Mouse (Mus musculus): ENCODE data around the gene Gucy1b2.

The Gucy1b2 gene

DNA sequence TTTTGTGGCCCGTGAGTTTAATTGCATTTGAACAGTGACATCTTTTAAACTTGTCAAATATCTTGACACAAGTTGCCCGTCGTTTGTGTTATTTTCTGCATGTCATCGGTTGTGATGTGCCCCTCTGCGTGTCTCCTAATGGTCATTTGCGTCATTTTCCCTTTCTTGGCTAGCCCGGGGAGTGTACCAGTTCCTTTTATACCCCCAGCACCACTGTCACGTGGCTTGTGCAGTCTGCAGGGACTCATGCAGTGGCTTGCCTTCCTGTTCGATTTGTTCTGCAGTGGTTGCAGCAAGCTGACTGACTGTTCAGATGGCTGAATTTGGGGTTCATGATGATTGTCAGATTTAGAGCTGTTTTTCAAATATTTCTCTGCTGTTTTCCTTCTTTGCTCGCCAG is 82.1 kb downstream of the Gucy1b2 start:
- DNase-seq (ENCODE audit: extremely low spot score, low read depth, low spot score) = no peak

DNA sequence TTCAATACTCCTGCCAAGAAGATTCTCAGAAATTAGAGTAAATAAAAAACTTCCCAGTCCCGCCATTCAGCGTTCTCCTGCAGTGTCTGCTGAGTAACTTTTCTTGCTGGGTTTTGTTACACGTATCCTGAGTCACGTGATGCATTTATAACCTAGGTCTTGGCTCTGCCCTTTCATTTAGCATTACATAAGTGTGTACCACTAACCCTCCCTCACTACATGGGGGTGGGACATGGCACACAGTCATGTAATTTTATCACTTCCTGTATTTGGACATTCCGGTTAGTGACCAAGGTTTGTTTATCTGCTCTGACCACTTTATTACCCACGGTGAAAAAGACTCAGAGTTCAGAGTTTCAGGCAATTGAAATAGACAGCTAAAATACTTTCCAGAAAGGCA is 85.3 kb downstream of the Gucy1b2 start:
- DNase-seq (ENCODE audit: extremely low spot score, low read depth, low spot score) = no peak

DNA sequence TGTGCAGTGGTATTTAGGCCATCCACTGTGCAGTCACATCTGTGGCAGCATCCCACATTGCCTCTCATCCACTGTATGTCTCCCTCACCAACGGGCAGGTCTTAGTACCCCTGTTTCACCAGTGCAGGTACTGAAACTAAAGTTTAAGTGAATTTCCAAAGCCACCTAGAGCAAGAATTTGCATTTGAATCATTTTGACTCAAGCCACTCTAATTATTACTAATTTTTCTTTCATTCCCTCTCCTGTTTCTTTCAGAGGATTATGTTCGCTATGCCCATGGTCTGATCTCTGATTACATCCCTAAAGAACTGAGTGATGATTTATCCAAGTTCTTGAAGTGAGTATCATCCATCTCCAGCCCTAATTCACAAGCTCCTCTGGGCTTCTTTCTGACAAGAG is 92.3 kb downstream of the Gucy1b2 start:
- DNase-seq (ENCODE audit: extremely low spot score, low read depth, low spot score) = no peak

DNA sequence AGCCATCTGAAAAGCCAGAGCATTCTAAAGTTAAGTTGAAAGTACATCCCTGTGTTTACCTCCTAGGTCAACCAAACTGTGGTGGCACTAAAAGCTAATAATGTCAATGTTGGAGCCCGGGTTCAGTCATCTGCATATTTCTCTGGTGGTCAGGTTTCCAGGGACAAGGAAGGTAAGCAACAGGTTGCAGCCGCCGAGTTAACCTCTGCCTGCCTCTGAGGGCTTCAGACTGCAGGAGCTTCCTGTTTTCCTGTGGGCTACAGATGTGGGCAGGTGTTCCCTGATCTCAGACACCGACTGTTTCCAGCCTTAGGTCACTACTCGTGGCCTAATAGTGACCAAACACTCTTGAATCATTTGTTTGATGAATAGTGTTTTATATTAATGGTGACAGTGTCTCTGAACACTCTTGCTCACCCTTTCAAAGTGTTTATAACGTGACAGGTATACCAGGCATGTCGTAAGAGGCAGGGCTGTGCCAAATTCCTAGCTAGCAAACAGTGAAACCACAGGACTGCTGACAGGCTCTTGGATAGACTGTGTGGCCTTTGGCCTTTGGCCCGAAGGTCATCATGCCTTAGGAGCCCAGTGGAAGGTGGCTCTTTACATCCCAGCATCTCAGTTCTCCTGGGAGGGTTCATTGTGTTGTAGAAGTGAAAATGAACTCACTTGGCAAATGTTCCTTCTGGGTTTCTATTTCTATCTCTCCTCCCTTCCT is 94.7 kb downstream of the Gucy1b2 start:
- no peak for DNase-seq (ENCODE audit: extremely low spot score, low read depth, low spot score)

DNA sequence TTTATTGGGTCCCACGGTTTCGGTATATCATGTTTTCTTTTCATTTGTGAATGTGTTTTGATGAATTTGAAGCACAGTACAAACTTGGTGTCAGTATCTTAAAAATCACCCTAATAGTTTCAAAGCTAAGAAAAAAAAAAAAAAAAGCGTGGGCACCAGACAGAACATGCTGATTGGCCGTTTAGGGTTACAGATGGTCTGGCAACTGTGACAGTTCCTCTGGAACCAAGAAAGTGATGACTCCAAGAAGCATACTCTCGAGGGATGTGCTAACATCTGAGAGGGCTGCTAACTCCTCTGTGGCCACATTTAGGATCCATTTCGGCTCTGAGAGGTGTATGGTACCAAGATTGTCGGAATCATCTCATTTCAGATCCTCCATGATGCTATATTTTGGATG is 100.9 kb downstream of the Gucy1b2 start:
- DNase-seq (ENCODE audit: extremely low spot score, low read depth, low spot score) = no peak

DNA sequence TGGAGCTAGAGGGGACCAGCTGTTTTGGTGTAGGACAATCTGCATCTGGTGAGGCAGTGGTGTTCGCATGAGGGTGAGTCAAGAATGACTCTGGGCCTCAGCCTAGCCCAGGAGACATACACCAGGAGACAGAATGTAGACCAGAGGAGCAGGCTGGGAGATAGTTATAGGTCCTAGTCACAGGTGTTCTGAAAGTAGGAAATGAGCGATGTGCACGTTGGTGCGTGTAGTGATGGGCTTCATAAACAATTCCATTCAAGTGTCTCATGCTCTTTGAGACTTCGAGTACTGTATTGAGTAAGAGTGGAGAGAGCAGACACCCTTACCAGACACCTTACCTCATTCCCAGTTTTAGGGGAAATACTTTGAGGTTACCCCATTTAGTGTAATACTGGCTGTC is 102.3 kb downstream of the Gucy1b2 start:
- no peak for DNase-seq (ENCODE audit: extremely low spot score, low read depth, low spot score)

DNA sequence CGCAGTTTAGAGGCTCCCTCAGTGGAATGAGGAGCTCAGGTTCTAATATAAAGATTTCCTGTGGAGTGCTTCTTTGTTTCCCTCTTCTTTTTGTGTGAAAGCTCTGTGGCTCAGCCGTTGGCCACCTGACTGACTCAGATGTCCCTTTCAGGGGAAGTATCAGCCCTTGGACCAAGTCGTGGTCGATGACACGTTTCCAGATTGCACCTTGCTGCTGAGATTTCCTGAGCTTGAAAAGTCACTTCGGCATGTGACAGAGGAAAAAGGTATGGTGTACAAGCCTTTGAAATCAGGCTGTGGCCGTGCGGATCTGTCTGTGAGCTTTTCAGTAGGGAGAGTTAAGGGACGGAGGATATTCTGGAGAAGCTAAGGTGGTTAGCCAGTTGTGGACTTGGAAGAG is 102.7 kb downstream of the Gucy1b2 start:
- no peak for DNase-seq (ENCODE audit: extremely low spot score, low read depth, low spot score)

DNA sequence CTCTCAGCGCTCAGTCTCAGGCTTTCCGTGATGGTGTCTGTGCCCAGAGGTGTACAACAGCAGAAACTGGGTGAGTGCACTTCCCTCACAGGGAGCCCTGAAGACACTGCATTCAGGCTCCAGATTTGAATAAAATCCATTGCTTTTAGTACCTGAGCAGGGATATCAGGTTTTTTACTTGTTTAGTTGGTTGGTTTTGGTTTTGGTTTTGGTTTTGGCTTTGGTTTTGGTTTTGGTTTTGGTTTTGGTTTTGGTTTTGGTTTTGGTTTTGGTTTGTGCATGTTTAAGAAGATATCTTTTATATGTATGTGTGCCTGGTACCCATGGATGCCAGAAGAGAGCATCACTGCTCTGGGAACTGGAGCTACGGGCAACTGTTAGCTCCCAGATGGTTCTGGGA is 105.2 kb downstream of the Gucy1b2 start:
- no peak for DNase-seq (ENCODE audit: extremely low spot score, low read depth, low spot score)

DNA sequence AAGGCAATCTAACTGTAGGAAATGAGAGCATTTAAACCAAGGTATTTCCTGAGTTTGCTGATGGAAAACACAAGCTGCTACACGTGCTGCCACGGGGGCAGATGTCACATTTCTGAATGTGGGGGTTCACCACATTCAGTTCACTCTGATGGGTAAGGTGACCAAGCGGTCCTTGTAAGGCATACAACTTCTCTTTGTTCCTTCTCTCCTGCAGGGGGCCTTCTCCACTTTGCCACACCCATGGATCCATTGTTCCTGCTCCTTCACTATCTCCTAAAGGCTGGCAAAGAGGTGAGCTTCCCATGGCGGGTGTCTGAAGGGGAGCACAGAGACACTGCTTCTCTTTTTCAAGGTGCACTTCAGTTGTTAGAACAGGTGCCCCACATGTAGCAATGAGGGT is 105.9 kb downstream of the Gucy1b2 start:
- DNase-seq (ENCODE audit: extremely low spot score, low read depth, low spot score) = no peak

DNA sequence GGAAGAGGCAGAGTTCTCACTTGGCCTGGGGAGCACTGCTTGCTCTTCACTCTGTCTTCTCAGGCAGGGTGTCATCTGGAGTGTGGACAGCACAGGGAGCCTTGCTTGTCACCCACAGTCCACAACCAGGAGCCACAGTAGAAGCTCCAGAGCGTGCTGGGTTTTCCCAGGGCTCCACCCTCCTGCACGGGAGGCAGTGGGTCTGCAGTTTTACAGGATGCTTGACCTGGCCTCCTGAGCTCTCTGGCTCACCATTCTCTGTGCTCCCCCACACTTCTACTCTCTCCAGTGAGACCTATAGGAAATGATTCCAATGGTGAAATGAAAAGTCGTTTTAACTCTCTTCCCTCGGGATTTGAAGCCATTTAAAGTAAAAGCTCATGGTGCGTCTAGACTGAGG is 106.3 kb downstream of the Gucy1b2 start:
- DNase-seq (ENCODE audit: extremely low spot score, low read depth, low spot score) = no peak

DNA sequence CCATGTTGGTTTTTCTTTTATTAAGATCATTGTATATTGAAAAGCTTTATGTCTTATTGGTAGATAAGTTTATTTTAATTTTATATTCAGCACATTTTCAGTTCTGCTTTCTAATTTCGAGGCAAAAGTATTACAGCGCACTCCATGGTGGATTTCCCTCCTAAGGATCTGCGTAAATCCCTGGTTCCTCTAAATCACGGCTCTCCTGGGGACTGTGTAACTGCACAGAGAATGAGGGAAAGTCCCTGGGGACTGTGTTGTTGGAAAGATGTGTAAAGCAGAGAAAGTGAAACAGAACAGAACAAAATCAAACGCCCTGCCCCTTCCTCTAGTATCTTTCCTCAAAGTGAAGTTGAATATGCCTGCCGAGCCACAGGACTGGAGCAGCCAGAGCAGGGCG is 109.0 kb downstream of the Gucy1b2 start:
- no peak for DNase-seq (ENCODE audit: extremely low spot score, low read depth, low spot score)

DNA sequence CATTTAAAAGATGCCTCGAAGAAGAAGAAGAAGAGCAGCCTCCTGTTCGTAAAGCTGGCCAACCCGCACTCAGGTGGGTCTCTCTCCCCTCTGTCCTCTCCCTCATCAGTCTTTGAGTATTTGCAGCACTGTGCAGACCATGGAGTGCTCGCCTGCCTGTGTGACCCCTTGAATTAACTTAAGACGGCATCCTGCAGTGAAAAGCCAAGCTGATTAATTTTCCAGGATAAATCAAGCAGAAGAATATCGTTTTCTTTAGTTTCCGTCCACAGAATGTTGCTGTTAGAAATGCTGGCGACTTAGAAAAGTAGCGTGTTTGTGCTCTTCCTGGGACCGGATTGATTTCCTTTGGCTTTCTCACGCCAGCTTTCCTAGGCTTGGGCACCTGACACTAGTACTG is 109.5 kb downstream of the Gucy1b2 start:
- no peak for DNase-seq (ENCODE audit: extremely low spot score, low read depth, low spot score)

Measured in hindlimb bud, embryonic 11.5 days (tissue).